Mouse (Mus musculus): ENCODE results near the gene Tomm5. TPM values are rescaled to one million over a fixed set of nuclear protein-coding genes. Genes with fewer than 3 reads are reported as not detected.

The Tomm5 gene
- total and polyA plus RNA-seq, 3 experiments = 313 to 845 (median 321) TPM

GRCm38 (mm10) chr4:45143005-45143404 lies 35.1 kb upstream of the Tomm5 start:
- no peak overlapping the region for H3K4me2 ChIP-seq (ENCODE audit: insufficient read depth, low read depth, poor library complexity, severe bottlenecking)
- no peak for TF ChIP-seq MAX (IDR thresholded peaks at IDR 0.05; ENCODE audit: low read length)
- TF ChIP-seq ZC3H11A (IDR thresholded peaks at IDR 0.05; ENCODE audit: low read depth, low read length) = no peak
- TF ChIP-seq SMC3 (IDR thresholded peaks at IDR 0.05; ENCODE audit: low read depth, low read length) = no peak
- TF ChIP-seq IRF4 (IDR thresholded peaks at IDR 0.05; ENCODE audit: low read depth, low read length) = no peak
- TF ChIP-seq ZKSCAN1 (IDR thresholded peaks at IDR 0.05; ENCODE audit: borderline replicate concordance, low read depth, low read length) = no peak
- no peak for TF ChIP-seq ZMIZ1 (IDR thresholded peaks at IDR 0.05; ENCODE audit: low read depth, low read length)
- TF ChIP-seq MEF2A (IDR thresholded peaks at IDR 0.05; ENCODE audit: borderline replicate concordance, low read depth, low read length) = no peak
- no peak for TF ChIP-seq POLR2AphosphoS2 (IDR thresholded peaks at IDR 0.05; ENCODE audit: low read depth, low read length)
- no peak for TF ChIP-seq ELF1 (IDR thresholded peaks at IDR 0.05; ENCODE audit: low read depth, low read length)
- DNase-seq (ENCODE audit: extremely low read depth) = no peak
- peaks cover 0 to 6% of the 10 kb centered on the region in 2 experiments; a peak in 3 of 4 replicates for H3K4me1 ChIP-seq (ENCODE audit: control insufficient read depth in 1 of 2, insufficient read depth in 2 of 2)
- no peaks in the 10 kb centered on the region for H3K27me3 ChIP-seq (replicated peaks)
- H3K9ac ChIP-seq (ENCODE audit: insufficient read depth, low read depth) = no peak overlapping the region
- H3K27ac ChIP-seq (ENCODE audit: insufficient read depth, low read depth) = no peak overlapping the region
- dilution Hi-C loops (cut with MboI; ENCODE audit: extremely low pct_ligation_motif_present, extremely low pct_unique_long_range_greater_than_20kb, low sequenced_read_pairs) (no loop called here), in situ Hi-C loops (cut with MboI; ENCODE audit: low pct_ligation_motif_present, low pct_unique_long_range_greater_than_20kb, low sequenced_read_pairs) (no loop called here)
- no peak overlapping the region for H3K4me3 ChIP-seq (replicated peaks in 1 of 3; ENCODE audit: low read depth in 2 of 3, low read length in 2 of 3, poor library complexity in 1 of 3)
- no peaks in the 10 kb centered on the region for H3K79me2 ChIP-seq (replicated peaks; ENCODE audit: control insufficient read depth, extremely low read depth, insufficient read depth, poor library complexity, severe bottlenecking)
- no peaks in the 10 kb centered on the region for H3K9me3 ChIP-seq (replicated peaks; ENCODE audit: low read length)
- H3K36me3 ChIP-seq (replicated peaks in 1 of 2; ENCODE audit: control insufficient read depth in 1 of 2, insufficient read depth in 1 of 2, low read length in 1 of 2) = no peaks in the 10 kb centered on the region

- no peak for DNase-seq (ENCODE audit: extremely low read depth)
- H3K79me2 ChIP-seq (replicated peaks; ENCODE audit: control insufficient read depth, extremely low read depth, insufficient read depth, poor library complexity, severe bottlenecking) = no peaks in the 10 kb centered on the region
- in situ Hi-C loops (cut with MboI; ENCODE audit: low pct_ligation_motif_present, low pct_unique_long_range_greater_than_20kb, low sequenced_read_pairs) (no loop called here), dilution Hi-C loops (cut with MboI; ENCODE audit: extremely low pct_ligation_motif_present, extremely low pct_unique_long_range_greater_than_20kb, low sequenced_read_pairs) (no loop called here)
- H3K4me3 ChIP-seq (replicated peaks in 1 of 3; ENCODE audit: low read depth in 2 of 3, low read length in 2 of 3, poor library complexity in 1 of 3) = no peak overlapping the region
- H3K27me3 ChIP-seq (replicated peaks) = no peaks in the 10 kb centered on the region
- H3K4me1 ChIP-seq (ENCODE audit: control insufficient read depth in 1 of 2, insufficient read depth in 2 of 2) = peaks cover 0 to 12% of the 10 kb centered on the region in 2 experiments; a peak in 3 of 4 replicates
- no peak overlapping the region for H3K9ac ChIP-seq (ENCODE audit: insufficient read depth, low read depth)
- no peak for TF ChIP-seq RAD21 (IDR thresholded peaks at IDR 0.05; ENCODE audit: low read depth, low read length)
- no peak for TF ChIP-seq MAZ (IDR thresholded peaks at IDR 0.05; ENCODE audit: low read depth, low read length)
- TF ChIP-seq USF1 (IDR thresholded peaks at IDR 0.05; ENCODE audit: low read depth, low read length) = no peak
- no peak for TF ChIP-seq CHD2 (IDR thresholded peaks at IDR 0.05; ENCODE audit: low read length)
- TF ChIP-seq SIN3A (IDR thresholded peaks at IDR 0.05; ENCODE audit: low read length) = no peak
- TF ChIP-seq ZC3H11A (IDR thresholded peaks at IDR 0.05; ENCODE audit: low read depth, low read length) = no peak
- TF ChIP-seq TCF12 (IDR thresholded peaks at IDR 0.05; ENCODE audit: low read depth, low read length) = no peak
- TF ChIP-seq BHLHE40 (IDR thresholded peaks at IDR 0.05; ENCODE audit: low read depth, low read length) = no peak
- H3K27ac ChIP-seq (ENCODE audit: insufficient read depth, low read depth) = no peak overlapping the region
- no peaks in the 10 kb centered on the region for H3K36me3 ChIP-seq (replicated peaks in 1 of 2; ENCODE audit: control insufficient read depth in 1 of 2, insufficient read depth in 1 of 2, low read length in 1 of 2)
- no peaks in the 10 kb centered on the region for H3K9me3 ChIP-seq (replicated peaks; ENCODE audit: low read length)
- H3K4me2 ChIP-seq (ENCODE audit: insufficient read depth, low read depth, poor library complexity, severe bottlenecking) = no peak overlapping the region
These were observed 34.5 kb upstream of the Tomm5 start for GRCm38 (mm10) chr4:45142411-45142810.

All from CH12.LX (cell line).